Mouse (Mus musculus) gastrocnemius, postnatal 36 days (tissue): ENCODE measurements around the gene Plcd4. TPM values are rescaled to one million over a fixed set of nuclear protein-coding genes. Genes with fewer than 3 reads are reported as not detected.
"Not testable (repeated sequence)": the region's sequence is repeated elsewhere in the genome, so short reads cannot be mapped to it uniquely, and the experiment has no call there.

Experiments used
- DNase-seq, 2 experiments: peaks; one replicate each; pipeline ENCODE4 v3.0.0; 2022
- intact Hi-C: fragments of 180-260 bp; cut with DNase I; formaldehyde crosslinking; loops from one replicate; pipeline ENCODE4 v1.15.1; 2025
- long read RNA-seq, 2 experiments: library from polyadenylated mRNA; stranded (forward); transcript quantifications; one replicate each; pipeline ENCODE4 v2.0.0; 2021
- total RNA-seq, 2 experiments: library from RNA; stranded (reverse); gene quantifications; 2 replicates each; pipeline ENCODE4 v1.2.3; 2021

Gene Plcd4
- total RNA-seq = 10 to 100 TPM; 52.2 to 73.6 TPM
- long read RNA-seq, experiment 1, transcript Plcd4-204 (17 exons, 2,720 nt) = major isoform, 56 of 73 reads
- long read RNA-seq, experiment 1, partial matches to known transcripts = 14 of 73 reads
- long read RNA-seq, experiment 1, other reads (novel, unspliced or antisense) = 3 of 73 reads
- long read RNA-seq, experiment 2, transcript Plcd4-204 (17 exons, 2,720 nt) = major isoform, 39 of 52 reads
- long read RNA-seq, experiment 2, partial matches to known transcripts = 11 of 52 reads
- long read RNA-seq, experiment 2, other reads (novel, unspliced or antisense) = 0 of 52 reads

DNA sequence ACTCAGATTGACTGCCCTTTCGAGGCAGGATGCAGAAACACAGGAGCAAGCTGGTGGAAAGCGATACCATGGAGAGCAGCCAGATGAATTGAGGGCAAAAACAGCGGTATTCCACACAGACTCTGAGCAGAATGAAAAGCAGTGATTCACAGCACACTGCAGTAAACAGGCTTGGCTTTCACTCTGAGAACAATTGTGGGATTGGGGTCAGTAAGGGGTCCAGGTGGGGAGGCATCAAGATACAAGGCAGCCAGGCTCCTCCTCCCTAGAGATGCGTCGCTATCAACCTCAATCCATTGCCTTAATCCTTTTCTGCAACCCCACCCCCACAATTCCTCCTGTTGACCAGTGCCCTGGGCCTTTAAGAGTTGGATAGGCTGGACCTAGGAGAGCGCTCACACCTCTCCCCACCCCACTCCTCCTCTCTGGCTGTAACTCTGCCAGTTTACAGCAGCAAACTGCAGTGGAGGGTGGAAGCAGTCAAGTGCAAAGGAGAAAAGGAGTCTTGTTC is at the start of gene Plcd4:
TSS of gene Plcd4 (plus strand) at position 438 of the 511 bp plus-strand sequence.
- DNase-seq = peak; percentile 16 to 27
- intact Hi-C loops = no loop called here

- no peak for DNase-seq
- intact Hi-C loops = no loop called here
Observed at GRCm38 (mm10) chr1:74501106-74501505, 41.6 kb upstream of the Plcd4 start.

DNA sequence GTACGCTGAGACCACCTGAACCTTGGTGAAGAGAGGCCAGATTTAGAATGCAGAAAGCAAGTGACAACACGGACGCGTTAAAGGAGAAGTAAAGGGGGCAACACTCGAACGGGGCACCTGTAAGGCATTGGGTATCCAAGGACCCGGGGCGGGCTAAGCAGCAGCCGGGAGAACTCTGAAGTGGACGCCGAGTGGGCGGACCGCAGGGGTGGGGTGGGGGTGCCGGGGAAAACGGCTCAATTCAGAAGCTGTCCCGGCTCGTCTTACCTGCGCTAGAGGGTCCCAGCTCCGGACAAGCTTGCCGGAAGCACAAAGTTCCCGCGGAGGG is 37.3 kb upstream of the Plcd4 start:
- intact Hi-C loops = loop anchor here (5.0 kb wide), 1 partner anchor 42 kb away; no protein-coding TSS in a partner anchor
- DNase-seq = peak in 1 of 2 experiments; percentile 3

- intact Hi-C loops = loop anchor here (5.0 kb wide), 1 partner anchor 41 kb away; no protein-coding TSS in a partner anchor
- peak; percentile 100 for DNase-seq
Observed at GRCm38 (mm10) chr1:74505721-74506464, 36.8 kb upstream of the Plcd4 start, which contains the start of gene Cnot9. Cnot9 (plus strand) TSS chr1:74506058.

- intact Hi-C loops = loop anchor here (5.0 kb wide), 1 partner anchor 41 kb away; no protein-coding TSS in a partner anchor
- DNase-seq = no peak
Observed at GRCm38 (mm10) chr1:74506471-74506881, 36.2 kb upstream of the Plcd4 start.

DNA sequence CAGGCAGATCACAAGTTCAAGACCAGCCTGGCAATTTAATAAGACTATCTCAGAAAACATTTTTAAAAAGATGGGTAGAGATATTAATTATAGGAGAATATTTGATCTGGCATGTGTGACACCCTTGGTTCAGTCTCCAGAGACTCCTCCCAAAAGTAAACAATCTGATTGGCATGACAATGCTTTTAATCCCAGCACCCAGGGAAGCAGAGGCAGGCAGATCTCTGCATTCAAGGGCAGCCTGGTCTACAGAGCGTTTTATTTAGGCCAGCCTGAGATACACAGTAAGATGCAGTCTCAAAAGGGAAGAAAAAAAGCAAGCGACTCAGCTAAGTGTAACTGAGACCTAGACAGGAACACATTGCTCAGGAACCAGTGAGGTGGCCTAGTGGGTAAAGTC is 34.9 kb upstream of the Plcd4 start:
- intact Hi-C loops = loop anchor here (5.0 kb wide), 1 partner anchor 40 kb away; no protein-coding TSS in a partner anchor

DNA sequence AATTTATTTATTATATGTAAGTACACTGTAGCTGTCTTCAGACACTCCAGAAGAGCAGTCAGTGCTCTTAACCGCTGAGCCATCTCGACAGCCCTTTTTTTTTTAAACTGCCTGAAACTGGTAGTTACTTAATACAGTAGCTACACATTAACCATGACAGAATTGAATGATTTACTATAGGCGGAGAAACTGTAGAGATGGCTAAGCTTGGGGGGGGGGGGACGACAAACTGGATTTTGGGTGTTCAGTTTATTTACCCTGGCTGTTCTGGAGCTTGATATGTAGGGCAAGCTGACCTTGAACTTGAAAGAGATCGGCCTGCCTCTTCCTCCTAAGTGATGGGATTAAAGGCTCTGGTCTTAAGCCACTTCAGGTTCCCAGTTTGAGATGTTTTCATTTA is 31.4 kb upstream of the Plcd4 start:
- DNase-seq = no peak
- intact Hi-C loops = no loop called here

More for the DNA sequence above, 34.9 kb upstream of the Plcd4 start:
- DNase-seq = no peak

- intact Hi-C loops, DNase-seq: not testable (repeated sequence)
Observed at GRCm38 (mm10) chr1:74512999-74513398, 29.7 kb upstream of the Plcd4 start.

- intact Hi-C loops = no loop called here
- DNase-seq = no peak
Observed at GRCm38 (mm10) chr1:74519875-74520274, 22.8 kb upstream of the Plcd4 start.

DNA sequence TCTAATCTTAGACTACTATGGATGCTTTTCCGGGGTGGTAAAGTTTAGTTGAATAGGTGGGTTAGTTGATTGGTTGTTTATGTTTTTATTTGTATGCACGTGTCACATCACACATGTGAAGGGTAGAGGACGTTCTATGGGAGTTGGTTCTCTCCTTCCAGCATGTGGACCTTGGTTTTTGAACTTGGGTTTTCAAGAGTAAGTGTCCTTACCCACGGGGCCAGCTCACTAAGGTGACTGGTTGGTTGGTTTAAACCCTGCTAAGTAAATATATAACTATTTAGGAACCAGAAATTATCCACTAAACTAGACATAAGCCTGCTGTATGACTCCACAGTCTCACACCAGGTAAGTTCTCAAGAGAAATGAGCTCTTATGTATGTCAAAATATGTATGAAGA is 17.9 kb upstream of the Plcd4 start:
- intact Hi-C loops = no loop called here
- DNase-seq = no peak

- DNase-seq = no peak
- intact Hi-C loops = no loop called here
Observed at GRCm38 (mm10) chr1:74528589-74528988, 14.1 kb upstream of the Plcd4 start.

DNA sequence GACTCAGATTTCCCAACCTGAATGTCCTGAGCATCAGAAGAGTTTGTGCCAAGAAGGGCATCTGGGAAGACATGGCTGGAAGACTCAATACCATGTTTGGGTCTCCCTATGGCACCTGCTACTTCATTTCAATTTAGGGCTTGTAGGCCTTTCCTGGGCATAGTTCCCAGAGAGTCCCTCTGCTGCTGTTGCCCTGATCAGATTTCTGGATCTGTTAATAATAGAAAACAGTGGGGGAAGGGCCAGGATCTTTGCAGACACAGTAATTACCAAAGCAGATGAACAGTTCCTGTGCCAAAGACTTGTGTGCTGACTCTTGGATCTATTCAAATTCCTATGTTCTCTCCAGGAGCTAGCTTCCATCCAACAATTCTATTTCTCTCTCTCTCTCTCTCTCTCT is 4.0 kb upstream of the Plcd4 start:
- intact Hi-C loops = no loop called here
- DNase-seq = peak; percentile 20 to 48

GRCm38 (mm10) chr1:74544184-74544583 is 1.5 kb downstream of the Plcd4 start, which contains the start of gene Usp37:
Usp37 (minus strand) TSS chr1:74544284.
- intact Hi-C loops = no loop called here
- no peak for DNase-seq

DNA sequence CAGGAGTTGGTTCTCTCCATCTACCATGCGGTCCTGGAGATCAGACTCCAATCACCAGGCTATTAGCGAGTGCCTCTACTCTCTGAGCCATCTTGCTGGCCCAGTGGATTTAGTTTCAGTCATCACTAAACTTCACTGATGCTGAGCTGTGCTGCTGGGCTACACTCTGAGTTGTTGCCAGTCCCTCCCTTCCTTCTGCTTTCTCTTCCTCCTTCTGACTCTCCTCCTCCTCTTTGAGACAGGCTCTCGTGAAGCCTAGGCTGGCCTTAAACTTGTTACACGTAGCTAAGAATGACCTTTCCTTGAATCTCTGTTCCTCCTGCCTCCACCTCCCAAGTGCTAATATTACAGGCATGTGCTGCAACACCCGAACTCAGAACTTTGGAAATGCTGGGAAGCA is 16.4 kb downstream of the Plcd4 start:
- intact Hi-C loops = no loop called here

GRCm38 (mm10) chr1:74565834-74566233 is 23.1 kb downstream of the Plcd4 start:
- DNase-seq = no peak
- intact Hi-C loops = no loop called here

More for the DNA sequence above, 16.4 kb downstream of the Plcd4 start:
- DNase-seq = no peak

- DNase-seq = no peak
- intact Hi-C loops = no loop called here
Observed at GRCm38 (mm10) chr1:74569739-74570719, 27.3 kb downstream of the Plcd4 start.

DNA sequence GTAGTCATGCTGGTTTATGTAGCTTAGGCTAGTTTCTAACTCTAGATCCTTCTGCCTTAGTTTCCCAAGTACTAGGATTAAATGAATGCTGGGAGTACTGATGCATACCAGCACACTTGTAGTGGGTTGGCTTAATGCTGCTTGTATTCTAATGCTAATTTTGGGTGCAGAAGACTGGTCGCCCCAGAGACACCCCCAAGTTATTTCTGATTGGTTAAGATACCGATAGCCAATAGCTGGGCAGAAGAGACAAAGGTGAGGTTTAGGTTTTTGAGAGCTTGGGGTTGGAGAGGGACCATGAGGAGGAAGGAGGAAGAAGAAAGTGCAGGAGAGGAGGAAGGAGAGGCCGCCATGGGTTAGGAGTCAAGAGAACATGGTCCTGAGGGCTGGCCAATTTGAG is 39.9 kb downstream of the Plcd4 start:
- DNase-seq = no peak
- intact Hi-C loops = no loop called here

DNA sequence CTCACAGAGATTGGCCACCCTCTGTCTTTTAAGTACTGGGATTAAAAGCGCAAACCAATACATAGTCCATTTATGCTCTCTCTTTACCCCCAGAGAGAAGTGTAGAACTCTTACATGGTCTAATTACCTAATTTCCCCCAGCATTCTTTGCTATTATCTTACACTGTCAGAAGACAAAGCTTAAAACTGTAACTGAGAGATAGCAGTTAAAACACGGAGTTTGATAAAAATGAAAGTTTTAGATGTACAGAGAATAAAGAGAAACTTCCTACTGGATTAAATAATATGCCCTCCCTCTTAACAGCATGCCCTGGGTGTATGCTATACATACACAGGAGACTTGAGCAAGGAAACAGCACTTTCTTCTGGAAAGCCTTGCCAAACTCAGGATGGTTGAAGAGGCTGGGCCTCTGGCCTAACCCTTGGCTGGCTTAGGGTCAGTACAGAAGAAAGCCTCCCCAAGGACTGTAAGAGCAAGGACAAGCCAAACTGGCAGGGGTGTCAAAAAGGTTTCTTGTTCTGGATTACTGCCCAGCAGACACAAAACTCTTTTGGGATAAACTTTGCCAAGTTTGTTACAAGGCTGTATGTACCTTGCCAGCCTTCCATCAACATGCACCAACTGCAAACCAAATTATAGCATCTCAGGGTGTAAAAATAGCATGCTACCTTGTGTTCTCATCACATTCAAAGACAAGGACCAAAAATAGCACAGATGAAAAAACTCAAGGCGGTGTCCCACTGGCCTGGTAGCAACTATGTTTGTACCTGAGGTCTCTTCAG is 42.1 kb downstream of the Plcd4 start:
- intact Hi-C loops = no loop called here
- no peak for DNase-seq

- no peak for DNase-seq
- intact Hi-C loops = no loop called here
Observed at GRCm38 (mm10) chr1:74587233-74587772, 44.6 kb downstream of the Plcd4 start.
